Mouse (Mus musculus) frontal cortex, postnatal 14 days (tissue): ENCODE results near the gene Nin.

Experiments used
- DNase-seq, 2 experiments: peaks; one replicate each; pipeline ENCODE4 v3.0.0; 2022; ENCODE audit warnings: low spot score in 2 of 2

The Nin gene

DNA sequence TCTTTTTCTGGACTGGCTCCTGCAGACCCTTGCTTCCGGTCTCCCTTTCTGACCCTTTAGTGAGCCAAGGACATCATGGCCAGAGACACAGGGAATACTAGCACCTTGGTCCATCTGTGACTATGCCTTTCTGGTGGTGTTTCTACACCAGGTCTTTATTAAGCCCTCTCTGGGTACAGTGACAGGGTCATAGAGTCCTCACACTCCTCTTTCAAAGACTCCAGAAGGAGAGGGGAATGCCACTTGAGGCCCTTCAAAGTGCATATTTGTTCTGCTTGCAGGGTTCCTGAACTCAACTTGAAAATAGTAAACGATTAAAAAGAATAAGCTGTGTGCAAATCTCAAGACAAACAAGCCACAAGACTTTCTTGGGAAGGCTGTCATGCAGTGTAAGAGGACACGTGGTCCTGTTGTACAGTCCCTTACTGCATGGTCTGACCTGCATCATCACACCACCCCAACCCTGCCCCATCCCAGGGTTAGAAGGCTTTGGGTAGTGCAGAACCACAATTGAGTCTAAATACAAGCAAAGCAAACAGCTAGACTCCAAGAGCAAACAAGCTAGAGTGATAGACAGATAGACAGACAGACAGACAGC is 30.5 kb downstream of the Nin start:
- no peak for DNase-seq

DNA sequence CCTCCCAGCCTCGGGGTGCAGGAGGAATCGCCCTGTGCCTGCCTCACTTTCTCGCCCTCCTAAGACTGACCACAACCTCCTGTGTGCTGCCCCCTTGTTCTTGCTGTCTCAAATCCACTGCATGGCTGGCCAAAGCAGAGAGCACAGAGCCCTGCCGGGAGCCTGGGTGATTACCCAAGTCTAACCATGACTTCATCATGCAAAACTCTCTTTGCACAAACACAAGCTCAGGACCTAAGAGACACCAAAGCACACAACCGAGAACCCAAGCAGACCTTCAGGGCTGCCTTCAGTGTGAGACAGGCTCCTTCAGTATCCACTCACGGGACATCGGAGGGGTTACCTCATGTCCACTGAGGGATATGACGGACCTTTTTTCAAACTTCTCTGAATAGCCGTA is 31.0 kb downstream of the Nin start:
- no peak for DNase-seq

DNA sequence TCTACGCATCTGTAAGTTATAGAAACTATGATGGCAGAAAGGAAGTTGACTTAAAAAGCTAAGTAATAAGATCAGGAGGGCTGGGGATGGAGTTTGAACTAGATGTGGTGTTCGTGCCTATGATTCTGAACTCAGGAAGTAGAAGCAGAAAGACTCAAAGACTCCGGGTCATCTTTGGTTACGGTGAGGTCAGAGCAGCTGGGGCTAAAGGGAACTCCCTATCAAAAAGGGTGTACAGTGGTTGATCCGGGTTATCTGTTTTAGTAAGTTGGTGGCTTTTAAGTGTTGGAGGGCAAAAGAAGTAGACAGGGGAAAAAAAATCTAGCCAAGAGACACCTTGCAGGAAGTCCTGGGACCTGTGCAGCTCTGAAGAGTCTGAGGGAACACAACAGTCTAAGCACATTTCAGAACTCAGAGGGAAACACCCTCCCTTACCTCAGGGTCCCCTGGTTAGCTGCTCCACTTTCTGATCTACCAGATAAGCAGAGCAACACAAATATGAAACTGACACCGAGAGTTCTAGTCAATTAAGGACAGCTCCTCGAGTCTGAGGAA is 35.0 kb downstream of the Nin start:
- DNase-seq, result no peak

DNA sequence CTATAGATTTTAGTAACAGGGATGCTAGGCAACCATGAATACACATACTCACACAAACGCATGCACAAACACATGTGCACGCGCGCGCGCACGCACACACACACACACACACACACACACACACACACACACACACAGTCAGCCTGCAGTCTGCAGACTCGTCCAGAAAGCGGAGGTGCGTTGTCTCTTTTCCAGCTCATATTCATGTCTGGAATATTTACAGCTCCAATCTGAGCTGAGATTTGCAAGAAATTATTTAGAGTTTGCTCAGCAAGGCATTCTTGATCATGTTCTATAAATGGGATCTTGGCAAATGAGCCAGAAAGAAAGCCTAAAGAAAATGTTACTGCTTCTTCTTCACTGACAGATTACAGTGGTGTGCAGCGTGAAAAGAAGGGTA is 37.0 kb downstream of the Nin start:
- DNase-seq, result no peak

DNA sequence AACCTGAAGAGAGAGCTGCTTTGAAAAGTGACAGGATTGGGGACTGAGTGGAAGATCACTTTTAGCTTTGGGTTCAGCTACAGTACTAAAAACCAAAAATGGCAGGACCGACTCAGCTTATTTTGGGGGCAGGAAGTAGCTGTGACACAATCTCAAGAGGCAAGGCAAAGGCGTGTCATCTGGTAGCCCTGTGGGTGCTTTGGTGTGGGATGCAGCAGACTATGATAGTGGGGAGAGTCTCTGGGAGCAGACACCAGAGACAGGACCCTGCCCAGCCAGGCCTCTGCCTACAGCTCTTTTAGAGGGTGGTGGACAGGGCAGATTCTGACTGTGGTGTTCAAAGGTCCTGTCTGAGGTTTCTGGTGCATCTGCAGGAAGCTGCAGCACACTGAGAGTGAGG is 38.5 kb downstream of the Nin start:
- DNase-seq, result no peak

DNA sequence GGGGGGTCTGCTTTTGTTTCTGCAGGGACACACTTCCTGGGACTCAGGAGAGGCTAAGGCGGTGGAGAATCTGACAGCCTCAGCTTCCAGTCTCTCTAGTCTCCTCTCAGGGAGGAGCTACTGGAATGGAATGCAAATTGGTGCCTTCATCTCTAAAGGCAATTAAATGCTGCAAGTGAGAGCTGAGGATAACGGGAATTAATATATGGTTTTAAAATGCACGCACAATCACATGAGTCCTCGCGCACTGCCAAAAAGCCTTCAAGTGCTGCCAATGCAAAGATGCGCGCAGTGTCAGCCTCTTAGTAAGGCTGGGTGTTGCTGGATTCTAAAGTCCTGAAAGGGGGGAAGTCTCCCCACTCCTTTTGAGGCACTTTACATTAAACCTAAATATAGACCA is 42.6 kb downstream of the Nin start:
- no peak for DNase-seq

DNA sequence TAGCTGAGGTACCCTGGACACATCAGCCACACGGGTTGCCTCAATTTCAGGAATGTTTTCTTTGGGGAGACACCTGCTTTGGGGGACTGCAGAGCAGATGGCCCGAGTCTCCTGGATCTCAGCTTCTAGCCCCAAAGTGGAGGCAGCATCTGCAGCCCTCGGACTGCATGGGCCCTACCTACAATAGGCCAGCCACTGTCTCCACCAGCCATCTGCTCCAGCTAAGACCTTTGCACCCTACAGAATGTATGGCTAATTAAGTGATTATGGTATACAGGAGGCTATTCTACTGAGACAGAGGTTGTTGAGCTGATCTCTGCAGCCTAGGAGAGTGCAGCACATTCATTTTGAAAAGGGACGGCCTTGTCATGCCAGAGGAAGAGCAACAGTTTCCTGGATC is 43.2 kb downstream of the Nin start:
- no peak for DNase-seq

DNA sequence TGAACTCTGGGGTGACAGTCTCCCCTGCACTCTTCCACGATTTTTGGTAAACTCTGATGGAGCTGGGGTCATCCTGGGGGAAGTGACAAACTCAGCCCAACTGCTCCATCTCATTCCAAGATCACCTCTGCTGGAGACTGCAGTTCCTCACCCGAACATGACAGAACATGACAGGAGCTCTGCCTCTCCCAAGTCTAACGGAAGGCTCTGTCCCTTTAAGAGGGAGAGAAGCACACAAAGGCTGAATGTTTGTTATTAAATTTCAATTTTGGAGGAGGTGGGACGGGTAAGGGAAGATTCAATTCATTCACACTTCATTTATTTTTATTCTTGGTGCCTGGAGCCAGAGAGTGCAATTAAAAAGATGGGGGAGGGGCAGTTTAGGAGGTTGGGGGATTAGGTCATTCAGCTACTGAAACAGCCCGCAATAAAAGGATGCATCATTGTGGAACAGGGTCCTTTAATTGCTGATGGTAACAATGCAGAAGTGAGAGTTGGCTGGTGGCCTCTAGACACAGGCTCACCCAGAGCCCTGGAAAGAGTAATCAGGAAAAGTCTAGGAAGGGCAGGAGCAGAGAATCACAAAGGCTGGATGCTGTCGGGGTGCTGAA is 44.8 kb downstream of the Nin start:
- DNase-seq, result no peak

DNA sequence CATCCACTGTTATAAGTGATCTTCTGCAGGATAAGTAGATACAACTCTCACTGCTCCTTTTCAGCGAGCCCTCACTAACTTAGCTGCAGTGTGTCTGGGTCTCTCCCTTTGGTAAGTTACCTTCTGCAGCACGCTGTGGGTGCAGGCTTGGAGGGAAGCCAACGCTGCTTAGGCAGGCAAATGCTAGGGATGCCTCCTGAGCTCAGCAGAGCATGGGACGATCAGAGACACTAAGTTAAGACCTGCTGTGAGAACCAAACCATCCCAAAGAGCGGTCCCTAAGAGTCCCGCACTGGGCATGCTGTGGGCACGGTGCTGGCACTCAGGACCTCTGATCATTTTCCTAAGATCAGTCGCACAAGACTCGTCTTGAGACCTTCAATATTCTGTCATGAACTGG is 45.7 kb downstream of the Nin start:
- DNase-seq, result no peak

DNA sequence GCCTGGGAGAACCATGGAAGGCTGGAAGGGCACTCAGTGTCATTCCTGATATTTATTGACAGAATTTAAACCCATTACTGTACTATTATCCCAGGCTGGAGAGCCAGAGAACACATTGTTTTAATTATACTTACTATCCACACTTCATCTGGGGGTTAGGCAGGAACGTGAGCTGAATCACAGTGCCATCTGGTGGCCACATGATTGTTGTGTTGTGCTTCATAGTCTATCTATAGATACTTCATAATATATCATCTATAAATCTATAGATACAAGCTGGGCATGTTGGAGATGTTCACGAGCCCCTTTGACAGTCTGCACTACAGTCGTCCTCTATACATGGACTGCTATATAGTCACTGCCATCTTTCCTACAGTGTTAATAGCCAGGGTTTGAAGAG is 51.4 kb downstream of the Nin start:
- DNase-seq, result peak in 1 of 2 experiments; percentile 48

DNA sequence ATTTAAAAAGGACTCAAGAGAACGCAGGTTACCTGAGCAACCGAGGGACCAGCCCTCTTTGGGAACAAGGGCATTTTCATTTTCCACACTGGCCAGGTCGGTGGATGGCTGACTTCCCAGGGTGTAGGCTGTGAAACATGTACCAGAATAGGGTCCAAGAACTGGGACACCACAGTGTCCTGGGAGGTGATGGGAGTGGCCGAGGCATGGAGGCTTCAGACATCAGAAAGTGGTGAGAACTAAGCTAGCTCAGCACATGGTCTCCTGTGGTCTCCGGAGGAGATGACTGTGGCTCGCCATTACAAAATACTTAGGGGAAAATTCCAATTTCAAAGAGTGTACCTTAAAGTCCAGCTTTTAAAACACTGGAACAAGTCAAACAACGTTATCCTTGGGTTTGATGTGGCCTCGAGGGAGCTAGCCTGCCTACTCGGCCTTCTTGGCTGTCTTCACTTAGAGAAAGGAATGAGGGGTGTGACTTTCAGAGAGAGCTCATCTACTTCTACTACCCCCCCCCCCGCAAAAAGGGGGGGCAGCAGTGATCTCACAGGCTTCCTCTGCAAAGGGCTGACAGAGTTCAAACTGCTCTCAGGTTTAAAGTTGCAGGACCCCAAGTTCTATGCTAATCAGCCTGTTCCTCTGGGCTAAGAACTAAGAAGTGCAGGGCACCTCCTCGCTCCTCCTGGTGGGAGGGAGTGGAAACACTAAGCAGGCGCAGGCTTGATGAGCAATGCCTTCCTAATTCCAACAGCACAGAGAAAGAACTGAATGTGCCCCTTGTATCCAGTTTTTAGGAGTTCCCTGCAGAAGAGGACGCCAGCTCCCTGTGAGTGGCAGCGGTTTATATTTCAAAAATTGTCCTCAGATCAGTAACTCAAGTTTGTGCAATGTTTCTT is 54.3 kb downstream of the Nin start:
- no peak for DNase-seq

DNA sequence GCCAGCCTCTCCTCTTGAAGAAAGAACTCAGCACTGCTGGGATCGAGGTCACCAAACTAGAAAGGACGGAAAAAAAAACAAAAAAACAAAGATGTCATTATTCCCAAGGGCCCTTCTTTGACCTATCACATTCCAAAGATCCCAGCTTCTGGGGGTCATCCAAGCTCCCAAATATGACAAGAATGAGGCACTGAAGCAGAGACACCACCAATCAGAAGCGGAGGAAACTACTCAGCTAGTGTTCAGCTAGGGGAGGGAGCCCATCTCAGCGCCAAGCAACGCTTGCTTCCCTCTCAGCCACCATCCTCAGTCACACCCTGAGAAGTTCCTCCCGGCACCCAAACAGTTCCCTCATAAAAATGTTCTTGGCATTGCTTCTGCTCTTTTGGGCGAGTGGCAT is 62.8 kb downstream of the Nin start:
- DNase-seq, result no peak

DNA sequence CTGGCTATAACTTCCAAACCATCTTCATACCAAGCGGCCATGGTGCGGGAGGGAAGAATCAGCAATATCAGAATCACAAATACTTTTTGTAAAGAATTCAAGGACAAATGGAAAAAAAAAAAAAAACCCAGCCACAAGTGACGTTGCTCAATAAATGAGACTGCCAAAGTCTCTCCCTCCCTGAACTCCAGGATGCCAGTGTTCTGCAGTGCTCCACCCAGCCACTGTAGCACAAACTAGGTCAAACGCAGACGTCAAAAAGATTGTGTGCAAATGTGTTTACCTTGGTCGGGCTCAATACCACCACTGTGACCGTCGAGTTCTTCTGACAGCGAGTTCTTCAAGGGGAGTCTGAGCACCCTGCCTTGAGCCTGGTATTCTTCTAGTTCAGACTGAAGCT is 64.8 kb downstream of the Nin start:
- DNase-seq, result no peak

DNA sequence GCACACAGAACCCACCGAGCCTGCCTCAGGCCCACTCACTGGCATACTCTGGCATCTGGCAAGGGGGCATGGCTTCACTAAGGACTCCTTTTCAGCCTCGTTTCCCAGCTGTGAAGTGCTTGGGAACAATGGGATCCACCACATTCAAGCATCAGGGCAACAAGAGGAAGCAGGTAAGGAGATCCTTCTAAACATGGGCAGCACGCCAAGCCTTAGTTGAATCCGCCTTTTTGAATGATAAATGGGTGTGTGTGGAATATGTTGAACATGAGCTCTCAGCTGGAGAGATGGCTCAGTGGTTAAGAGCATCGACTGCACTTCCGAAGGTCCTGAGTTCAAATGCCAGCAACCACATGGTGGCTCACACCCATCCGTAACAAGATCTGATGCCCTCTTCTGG is 66.2 kb downstream of the Nin start:
- DNase-seq, result no peak

DNA sequence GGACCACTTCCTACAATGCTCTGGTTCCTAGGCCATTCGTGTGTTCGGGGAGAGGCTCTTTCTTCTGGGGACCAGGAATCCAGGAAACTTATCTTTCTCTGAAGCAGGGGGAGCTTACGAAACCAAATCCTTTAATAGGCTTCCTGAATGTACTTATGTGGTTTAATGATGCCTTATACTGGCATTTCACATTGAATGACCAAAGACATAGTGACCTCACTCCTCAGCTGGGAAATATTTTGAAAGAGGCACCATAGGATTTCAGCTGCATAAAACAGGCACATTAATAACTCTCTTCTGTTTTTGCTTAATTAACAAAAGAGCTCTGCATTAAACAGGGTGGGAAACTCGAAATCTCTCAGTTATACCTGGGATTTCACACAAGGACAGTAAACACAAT is 69.2 kb downstream of the Nin start:
- no peak for DNase-seq

DNA sequence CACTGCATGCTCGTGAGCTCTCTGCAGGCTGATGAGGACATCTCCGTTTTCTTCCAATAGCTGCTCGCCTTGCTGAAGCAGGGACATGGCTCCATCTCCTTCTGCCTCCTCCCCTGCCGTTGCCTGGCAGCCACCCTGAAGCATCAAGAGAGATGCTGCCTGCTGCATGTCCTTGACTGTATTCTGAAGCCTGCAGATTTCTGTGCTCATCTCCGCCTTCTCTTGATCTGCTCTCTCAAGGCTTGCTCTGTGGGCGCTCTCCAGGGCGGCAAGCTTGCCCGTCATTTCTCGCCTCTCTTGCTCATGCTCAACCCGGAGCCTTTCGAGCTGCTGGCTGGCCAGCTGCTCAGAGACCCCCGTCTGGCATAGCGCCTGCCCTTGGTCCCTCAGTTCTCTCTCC is 70.1 kb downstream of the Nin start:
- DNase-seq, result peak; percentile 54 to 67

DNA sequence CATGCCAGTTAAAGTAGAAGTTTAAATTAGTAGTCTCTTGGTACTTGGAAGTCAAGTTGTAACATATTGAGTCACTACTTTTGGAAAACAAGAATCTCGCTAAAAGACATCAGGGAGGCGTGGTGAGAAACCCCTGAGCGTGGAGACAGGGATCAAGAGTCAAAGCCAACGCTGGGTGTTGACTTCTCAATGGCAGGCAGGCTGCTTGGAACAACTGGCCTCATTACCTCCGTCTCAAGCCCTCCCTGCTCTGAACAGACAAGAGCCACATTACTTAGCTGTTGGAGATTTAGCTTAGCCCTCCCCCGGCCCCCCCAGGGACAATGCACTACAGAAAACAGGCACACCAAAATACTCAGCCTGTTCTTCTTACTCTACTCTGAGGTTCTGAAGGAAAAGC is 72.5 kb downstream of the Nin start:
- DNase-seq, result no peak

DNA sequence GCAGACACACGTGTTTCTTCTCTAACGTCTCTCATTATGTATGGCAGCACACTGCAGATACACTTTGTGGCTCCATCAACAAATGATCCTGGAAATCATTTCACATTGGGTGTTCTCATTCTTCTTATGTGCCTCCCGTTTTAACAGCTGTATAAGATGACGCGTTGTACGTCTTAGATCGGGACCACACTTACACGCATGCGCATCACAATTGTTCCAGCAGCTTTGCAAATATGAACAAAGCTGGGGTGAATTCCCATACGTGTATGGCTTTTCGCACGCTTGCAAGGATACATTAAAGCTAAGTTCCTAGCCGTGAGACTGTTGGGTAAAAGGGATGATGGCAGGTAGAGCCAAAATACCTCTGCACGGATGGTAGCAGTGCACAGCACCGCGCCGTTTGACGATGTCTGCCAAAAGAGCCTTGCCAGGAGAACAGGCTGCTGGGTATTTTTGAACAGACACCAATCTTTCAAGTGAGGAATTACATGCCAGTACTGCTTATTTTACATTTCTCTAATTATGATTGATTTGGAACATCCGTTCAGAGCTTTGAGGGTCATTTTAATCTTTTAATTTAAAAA is 76.7 kb downstream of the Nin start:
- no peak for DNase-seq

DNA sequence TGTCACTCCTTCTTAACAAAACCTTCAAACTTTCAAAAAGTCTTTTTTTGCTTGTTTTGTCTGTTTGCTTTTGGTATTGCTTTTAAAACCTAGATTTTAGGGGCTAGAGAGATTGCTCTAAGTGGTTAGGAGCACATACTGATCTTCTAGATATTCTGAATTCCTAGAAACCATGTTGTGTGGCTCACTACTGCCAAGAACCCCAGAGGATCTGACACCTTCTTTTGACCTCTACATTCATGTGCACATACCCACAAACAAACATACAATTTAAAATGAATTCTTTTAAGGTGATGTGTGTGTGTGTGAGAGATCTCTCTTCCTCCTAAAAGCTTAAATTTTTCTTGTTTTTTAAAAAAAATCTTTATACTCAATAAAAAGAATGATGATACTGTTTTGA is 87.3 kb downstream of the Nin start:
- no peak for DNase-seq

DNA sequence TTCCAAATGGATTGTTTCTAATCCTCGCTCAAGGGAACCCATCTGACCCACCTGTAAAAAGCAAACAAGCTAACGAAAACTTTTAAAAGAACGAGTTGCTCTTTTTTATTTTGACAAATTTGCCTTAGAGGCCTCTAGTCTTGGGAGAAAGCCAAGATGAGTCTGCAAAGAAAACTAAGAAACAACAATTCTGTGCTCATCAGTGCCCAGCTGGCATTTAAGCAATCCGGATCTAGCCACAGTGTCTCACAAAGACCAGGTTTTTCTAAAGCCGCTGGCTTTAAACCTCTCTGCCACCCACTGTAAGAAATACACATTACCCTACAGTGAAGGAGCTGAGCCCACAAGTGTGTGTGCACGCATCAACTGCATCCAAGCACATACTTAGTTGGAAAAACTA is 88.1 kb downstream of the Nin start:
- DNase-seq, result no peak

DNA sequence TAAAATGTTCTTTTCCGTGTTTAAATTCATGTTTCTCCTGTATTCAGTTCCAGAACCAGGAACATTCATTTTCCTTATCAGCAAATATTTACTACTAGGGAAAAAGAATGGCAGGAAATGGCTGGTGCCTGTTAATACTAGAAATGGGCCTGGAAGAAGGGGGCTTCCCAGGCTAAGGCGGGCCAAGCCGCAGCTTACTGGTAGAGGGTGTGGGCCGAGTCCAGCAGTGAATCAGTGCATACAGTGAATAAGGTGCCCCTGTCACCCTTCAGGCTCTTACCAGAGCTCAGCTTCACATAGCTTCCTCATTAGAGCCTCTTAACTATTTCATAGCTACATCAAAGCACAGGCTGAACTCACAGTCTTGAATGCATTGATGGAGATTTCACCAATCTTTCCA is 89.9 kb downstream of the Nin start:
- DNase-seq, result no peak

DNA sequence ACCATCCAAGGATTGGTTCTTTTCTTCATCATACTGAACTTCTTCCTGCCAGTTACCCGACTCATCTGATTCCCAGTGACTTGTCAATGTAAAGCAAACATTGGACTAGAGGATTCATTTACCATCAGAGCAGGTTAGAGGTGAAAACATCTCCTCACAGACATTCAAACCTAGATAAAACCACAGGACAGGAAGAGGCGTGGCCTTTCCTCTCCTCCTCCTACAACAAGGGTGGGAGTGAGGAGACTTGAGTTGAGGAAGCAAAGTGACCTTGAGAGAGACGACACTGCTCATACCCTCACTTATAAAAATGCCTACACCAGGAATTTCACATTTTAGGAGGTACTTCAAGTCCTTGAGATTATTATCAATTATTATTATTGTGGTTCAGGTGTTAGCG is 95.4 kb downstream of the Nin start:
- no peak for DNase-seq

DNA sequence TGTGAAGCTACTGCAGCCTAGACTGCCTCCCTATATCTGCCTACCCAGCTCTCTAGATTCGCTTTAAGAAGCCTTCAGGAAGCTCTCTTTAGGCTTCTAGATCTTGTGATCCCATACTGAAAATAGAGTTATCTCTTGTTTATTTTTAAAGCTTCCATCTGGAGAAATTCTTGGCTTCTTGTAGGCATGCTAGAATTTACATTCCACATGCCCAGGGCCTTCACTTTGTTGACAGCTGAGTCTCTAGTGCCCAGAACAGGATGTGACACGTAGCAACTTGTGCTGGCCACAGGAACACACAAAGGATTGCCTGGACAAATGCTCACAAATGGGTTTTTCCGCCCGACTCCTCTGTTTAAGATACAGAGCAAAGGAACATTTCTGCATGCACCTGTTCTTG is 97.6 kb downstream of the Nin start:
- no peak for DNase-seq
